Mouse (Mus musculus): ENCODE data around the gene Golga2. TPM values are rescaled to one million over a fixed set of nuclear protein-coding genes. Genes with fewer than 3 reads are reported as not detected.
A peak's percentile ranks its signal among the peaks of the same experiment; 100 is the strongest.

Golga2 gene
- total and polyA plus RNA-seq, 2 experiments from 2014 or later, result 24.4 to 55.8 TPM

DNA sequence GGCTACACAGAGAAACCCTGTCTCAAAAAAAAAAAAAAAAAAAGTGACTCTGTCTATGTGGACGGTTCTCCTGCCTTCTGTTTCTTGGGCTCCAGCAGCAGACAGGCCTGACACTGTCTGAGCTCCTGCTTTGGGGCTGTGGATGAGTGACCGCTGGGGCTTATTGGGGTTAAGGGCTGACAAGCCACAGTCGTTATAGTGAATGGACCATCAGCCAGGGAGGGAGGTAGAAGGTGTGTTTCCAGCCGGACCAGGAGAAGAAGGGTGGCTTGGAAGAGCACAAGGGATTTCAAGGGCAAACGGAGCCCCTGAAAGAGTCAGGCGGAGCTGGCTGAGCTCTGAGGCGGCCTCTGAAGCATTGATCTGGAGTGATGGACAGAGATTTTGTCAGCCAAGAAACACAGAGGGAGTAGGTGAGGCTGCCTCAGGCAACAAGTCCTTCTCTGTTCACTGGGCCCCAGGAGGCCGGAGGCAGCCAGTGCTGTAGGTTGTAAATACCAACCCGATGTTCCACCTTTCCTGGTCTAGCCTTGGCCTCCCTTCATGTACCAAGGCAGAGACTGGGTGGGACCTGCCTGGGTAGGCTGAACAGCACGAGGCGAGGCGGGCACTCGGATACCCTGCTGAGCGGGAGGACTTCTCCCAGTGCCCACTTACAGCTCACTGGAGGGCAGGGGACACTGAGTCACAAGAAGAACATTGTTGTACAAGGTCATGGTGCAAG is 57.6 kb downstream of the Golga2 start:
- DNase-seq (ENCODE audit: low spot score) (no peak), ATAC-seq (no peak)
- Histone ChIP-seq H3K4me3 (ENCODE audit: low read length) (no peak overlapping the region), H3K9ac (replicated peaks; ENCODE audit: low read length) (no peak overlapping the region), H3K9me3 (ENCODE audit: low read length) (no peaks in the 10 kb centered on the region), H3K4me1 (ENCODE audit: insufficient read depth, low read length) (0 out of 2 replicates have a peak, but pooled peaks cover 7% of the 10 kb centered on the region), H3K36me3 (ENCODE audit: insufficient read depth, low read length) (no peaks in the 10 kb centered on the region), H3K27me3 (ENCODE audit: insufficient read depth, low read length) (no peaks in the 10 kb centered on the region), H3K4me2 (ENCODE audit: low read depth, low read length) (no peak overlapping the region), H3K27ac (no peak overlapping the region)
- TF ChIP-seq CTCF (IDR thresholded peaks at IDR 0.05; ENCODE audit: low read depth), result no peak
- 61% methylated on average over 14 of the region's 14 CpGs for WGBS

DNA sequence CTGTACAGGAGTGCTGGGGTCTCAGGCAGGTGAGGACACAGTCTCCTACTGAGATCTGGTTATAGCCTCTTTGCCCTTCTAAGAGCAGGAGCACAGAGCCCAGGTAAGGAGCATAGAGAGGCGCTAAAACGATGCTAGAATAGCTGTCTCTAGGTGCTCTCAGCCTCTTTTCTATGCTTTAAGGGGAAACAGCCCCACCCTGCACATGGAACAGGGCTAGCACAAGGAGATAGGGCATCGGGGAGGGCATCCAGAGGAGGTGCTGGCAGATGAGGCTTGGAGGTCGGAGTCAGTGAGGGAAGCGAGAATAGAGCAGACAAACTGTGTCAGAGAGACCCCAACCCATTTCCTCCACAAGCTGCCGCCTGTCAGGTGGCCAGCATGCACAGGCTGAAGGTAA is 59.8 kb downstream of the Golga2 start:
- no peak for TF ChIP-seq CTCF (IDR thresholded peaks at IDR 0.05; ENCODE audit: low read depth)
- WGBS, result 70% methylated on average over 6 of the region's 6 CpGs

DNA sequence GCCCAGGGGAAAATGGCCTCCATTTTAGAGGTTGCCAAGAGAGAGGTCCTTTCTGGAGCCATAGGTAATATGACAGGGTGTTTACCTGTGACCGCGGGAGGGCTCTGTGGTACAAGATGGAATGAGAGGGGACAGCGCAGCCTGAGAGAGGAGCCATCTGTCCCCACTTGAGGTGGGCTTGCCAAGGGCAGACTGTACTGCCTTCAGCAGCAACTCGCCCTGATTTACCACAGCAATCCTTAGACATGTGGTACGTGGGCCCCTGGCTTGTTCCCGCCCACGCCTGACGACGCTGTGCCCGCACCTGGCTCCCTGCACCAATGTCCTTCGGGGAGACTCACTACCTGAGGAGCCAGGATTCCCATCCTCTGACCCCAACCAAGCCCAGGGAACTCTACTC is 61.1 kb downstream of the Golga2 start:
- no peaks in the 10 kb centered on the region for H3K36me3 ChIP-seq (ENCODE audit: insufficient read depth, low read length)
- no peaks in the 10 kb centered on the region for H3K27me3 ChIP-seq (ENCODE audit: insufficient read depth, low read length)
- no peak overlapping the region for H3K9ac ChIP-seq (replicated peaks; ENCODE audit: low read length)
- H3K4me2 ChIP-seq (ENCODE audit: low read depth, low read length), result no peak overlapping the region
- no peaks in the 10 kb centered on the region for H3K9me3 ChIP-seq (ENCODE audit: low read length)
- DNase-seq (ENCODE audit: low spot score), result no peak
- H3K27ac ChIP-seq, result no peak overlapping the region
- no peak for ATAC-seq
- no peak for TF ChIP-seq CTCF (IDR thresholded peaks at IDR 0.05; ENCODE audit: low read depth)
- H3K4me1 ChIP-seq (ENCODE audit: insufficient read depth, low read length), result peaks cover 9% of the 10 kb centered on the region; the same call in 1 of the 2 replicates
- WGBS, result 79% methylated on average over 11 of the region's 11 CpGs
- no peak overlapping the region for H3K4me3 ChIP-seq (ENCODE audit: low read length)

More for the DNA sequence above, 59.8 kb downstream of the Golga2 start:
- Histone ChIP-seq H3K4me1 (ENCODE audit: insufficient read depth, low read length) (peaks cover 11% of the 10 kb centered on the region; the same call in 1 of the 2 replicates), H3K27ac (no peak overlapping the region), H3K36me3 (ENCODE audit: insufficient read depth, low read length) (no peaks in the 10 kb centered on the region), H3K9ac (replicated peaks; ENCODE audit: low read length) (no peak overlapping the region), H3K4me2 (ENCODE audit: low read depth, low read length) (no peak overlapping the region), H3K9me3 (ENCODE audit: low read length) (no peaks in the 10 kb centered on the region), H3K4me3 (ENCODE audit: low read length) (no peak overlapping the region), H3K27me3 (ENCODE audit: insufficient read depth, low read length) (no peaks in the 10 kb centered on the region)
- DNase-seq (ENCODE audit: low spot score), result no peak
- no peak for ATAC-seq

DNA sequence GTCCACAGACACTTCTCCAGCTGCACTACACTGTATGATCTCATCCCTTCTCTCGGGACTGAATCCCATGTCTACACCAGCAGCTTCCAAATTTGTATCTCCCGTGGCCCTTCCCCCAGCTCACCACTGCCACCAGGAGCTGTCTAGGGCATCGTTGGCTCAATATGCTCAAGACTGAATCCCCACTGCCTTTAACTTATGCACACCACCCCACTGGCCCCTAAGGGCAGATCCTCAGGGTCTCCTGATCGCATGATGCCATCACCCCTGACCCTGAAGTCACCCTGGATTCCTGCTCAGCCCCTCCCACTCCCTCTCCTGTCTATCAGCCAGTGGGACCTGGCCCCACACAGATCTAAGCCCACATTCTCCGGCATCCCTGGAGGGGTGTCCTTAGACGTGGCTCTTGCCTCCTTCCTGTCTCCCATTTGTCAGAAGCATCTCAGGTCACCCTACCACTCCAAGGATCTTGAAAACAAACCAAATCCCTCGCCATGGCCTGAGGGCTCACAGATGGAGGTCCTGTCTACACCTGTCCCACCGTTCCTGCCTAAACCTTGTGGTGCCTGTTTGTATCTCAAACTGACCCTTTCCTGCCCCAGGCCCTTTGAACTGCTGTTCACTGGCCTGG is 62.6 kb downstream of the Golga2 start:
- H3K4me1 ChIP-seq (ENCODE audit: insufficient read depth, low read length), result peaks cover 6% of the 10 kb centered on the region; the same call in 1 of the 2 replicates
- ATAC-seq (no peak), DNase-seq (ENCODE audit: low spot score) (no peak)
- 58% methylated on average over 8 of the region's 8 CpGs for WGBS
- no peak for TF ChIP-seq CTCF (IDR thresholded peaks at IDR 0.05; ENCODE audit: low read depth)
- H3K36me3 ChIP-seq (ENCODE audit: insufficient read depth, low read length), result no peaks in the 10 kb centered on the region
- no peaks in the 10 kb centered on the region for H3K27me3 ChIP-seq (ENCODE audit: insufficient read depth, low read length)
- no peaks in the 10 kb centered on the region for H3K9me3 ChIP-seq (ENCODE audit: low read length)
- H3K27ac ChIP-seq, result no peak overlapping the region
- H3K9ac ChIP-seq (replicated peaks; ENCODE audit: low read length), result no peak overlapping the region
- H3K4me3 ChIP-seq (ENCODE audit: low read length), result no peak overlapping the region
- no peak overlapping the region; the same call in 1 of the 2 replicates for H3K4me2 ChIP-seq (ENCODE audit: low read depth, low read length)

DNA sequence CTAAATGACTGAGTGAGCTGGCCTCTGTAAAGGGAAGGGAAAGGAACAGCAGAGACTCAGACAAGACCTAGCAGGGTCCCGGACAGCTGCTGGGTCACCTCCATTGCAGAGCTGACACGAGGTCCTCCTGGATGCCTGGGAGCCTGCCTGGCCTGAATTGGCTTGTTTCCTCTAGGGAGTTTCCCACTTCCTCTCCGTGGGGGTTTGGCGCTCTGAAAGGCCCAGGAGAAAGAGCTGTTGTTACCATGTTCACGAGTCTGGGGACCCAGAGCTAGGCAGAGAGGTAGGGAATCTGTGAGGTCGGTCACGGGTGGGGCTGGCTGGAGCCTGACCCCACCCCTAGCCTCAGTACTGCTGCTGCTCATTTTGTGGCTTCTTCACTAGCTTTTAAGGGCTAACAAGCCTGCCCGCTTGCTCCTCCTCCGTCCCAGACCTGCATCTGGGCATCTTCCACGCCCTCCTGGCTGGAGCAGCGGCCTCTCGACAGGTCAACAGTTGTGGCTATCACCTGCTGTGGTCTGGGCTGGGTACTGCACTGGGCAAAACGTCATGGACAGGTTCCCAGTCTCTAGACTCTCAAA is 63.4 kb downstream of the Golga2 start:
- Histone ChIP-seq H3K4me1 (ENCODE audit: insufficient read depth, low read length) (peaks cover 4% of the 10 kb centered on the region; the same call in 1 of the 2 replicates), H3K4me3 (ENCODE audit: low read length) (no peak overlapping the region), H3K9ac (replicated peaks; ENCODE audit: low read length) (peak overlapping the region; percentile 41; the same call in 1 of the 2 replicates), H3K27ac (peak overlapping the region; percentile 96; the same call in 1 of the 2 replicates), H3K4me2 (ENCODE audit: low read depth, low read length) (peak overlapping the region; percentile 66), H3K27me3 (ENCODE audit: insufficient read depth, low read length) (no peaks in the 10 kb centered on the region), H3K9me3 (ENCODE audit: low read length) (no peaks in the 10 kb centered on the region), H3K36me3 (ENCODE audit: insufficient read depth, low read length) (no peaks in the 10 kb centered on the region)
- TF ChIP-seq CTCF (IDR thresholded peaks at IDR 0.05; ENCODE audit: low read depth), result no peak
- ATAC-seq (no peak), DNase-seq (ENCODE audit: low spot score) (no peak)
- WGBS, result 45% methylated on average over 13 of the region's 13 CpGs

DNA sequence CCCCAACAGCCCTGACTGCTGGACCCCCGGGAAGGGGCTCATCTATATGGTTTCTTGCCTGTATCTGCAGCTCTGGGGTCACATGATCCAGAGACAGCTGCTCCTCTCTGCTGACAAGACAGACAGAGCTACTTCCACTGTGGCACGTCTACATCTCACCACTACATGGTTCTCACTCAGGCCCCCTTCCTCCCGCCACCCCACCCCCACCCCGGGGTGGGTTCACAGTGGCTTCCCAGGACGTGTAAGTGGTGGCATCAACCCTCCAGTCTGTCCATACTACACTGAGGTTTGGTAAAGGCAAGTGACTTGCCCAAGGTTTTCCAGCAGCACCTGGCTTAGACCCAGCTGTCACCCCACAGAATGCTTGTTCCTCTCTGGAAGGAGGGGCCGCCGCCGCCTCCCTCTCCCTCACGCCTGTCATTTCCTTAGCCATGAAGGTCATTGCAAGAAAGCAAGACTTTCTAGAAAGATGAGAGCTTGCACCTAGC is 64.3 kb downstream of the Golga2 start:
- ATAC-seq (peak; percentile 10; the same call in 1 of the 2 replicates), DNase-seq (ENCODE audit: low spot score) (no peak)
- Histone ChIP-seq H3K9me3 (ENCODE audit: low read length) (no peaks in the 10 kb centered on the region), H3K27me3 (ENCODE audit: insufficient read depth, low read length) (no peaks in the 10 kb centered on the region), H3K27ac (peak overlapping the region; percentile 96), H3K4me2 (ENCODE audit: low read depth, low read length) (peak overlapping the region; percentile 66), H3K4me1 (ENCODE audit: insufficient read depth, low read length) (peaks cover 4% of the 10 kb centered on the region; the same call in 1 of the 2 replicates), H3K4me3 (ENCODE audit: low read length) (peak overlapping the region; percentile 66), H3K9ac (replicated peaks; ENCODE audit: low read length) (peak overlapping the region; percentile 85), H3K36me3 (ENCODE audit: insufficient read depth, low read length) (no peaks in the 10 kb centered on the region)
- 40% methylated on average over 9 of the region's 9 CpGs for whole genome bisulfite sequencing
- no peak for TF ChIP-seq CTCF (IDR thresholded peaks at IDR 0.05; ENCODE audit: low read depth)

Data from hindbrain, postnatal 0 days (tissue).